Comparison of ENCODE assay signal across 27 mouse cellular contexts in genomic region chr5:100459468-100459867, GRCm38 (mm10).
"Had no signal": no experiment of that assay in that cellular context is flagged by ENCODE, and none has a peak within 500 bp of the region (broad histone marks: within the 10 kb centered on the region; RNA-seq: fewer than 3 reads in every experiment).

No protein-coding gene starts in this region.

- DNase-seq: cerebellum, adult 2 months; cerebellum, adult 8-10 months; cerebellum, adult 9-10 months; cerebellum, adult 9-11 months; cerebellum, postnatal 10 days; cerebellum, postnatal 14 days; cerebellum, postnatal 25 days; cerebellum, postnatal 36 days; embryo, embryonic 11 days; forebrain, postnatal 0 days; gastrocnemius, adult 2 months; gastrocnemius, postnatal 10 days; gastrocnemius, postnatal 14 days; gastrocnemius, postnatal 25 days; gastrocnemius, postnatal 36 days; heart, adult 18-20 months had no signal

- H3K4me3 ChIP-seq: embryonic facial prominence, embryonic 10.5 days; embryonic facial prominence, embryonic 12.5 days; embryonic facial prominence, embryonic 13.5 days; embryonic facial prominence, embryonic 15.5 days; erythroblast, embryonic 14.5 days; forebrain, embryonic 10.5 days; forebrain, embryonic 12.5 days; forebrain, embryonic 13.5 days; forebrain, embryonic 15.5 days; gastrocnemius, adult 2 months had no signal

- H3K27ac ChIP-seq: embryonic facial prominence, embryonic 10.5 days; embryonic facial prominence, embryonic 12.5 days; embryonic facial prominence, embryonic 13.5 days; embryonic facial prominence, embryonic 15.5 days; forebrain, embryonic 10.5 days; forebrain, embryonic 12.5 days; forebrain, embryonic 13.5 days; forebrain, embryonic 15.5 days; gastrocnemius, adult 2 months had no signal

- H3K4me2 ChIP-seq: embryonic facial prominence, embryonic 12.5 days; embryonic facial prominence, embryonic 13.5 days; embryonic facial prominence, embryonic 15.5 days; forebrain, embryonic 12.5 days; forebrain, embryonic 13.5 days; forebrain, embryonic 15.5 days had no signal

- ATAC-seq: forebrain, embryonic 13.5 days; forebrain, embryonic 14.5 days; forebrain, embryonic 15.5 days; forebrain, embryonic 16.5 days; forebrain, postnatal 0 days had no signal

- H3K4me1 ChIP-seq: embryonic facial prominence, embryonic 10.5 days; embryonic facial prominence, embryonic 12.5 days; embryonic facial prominence, embryonic 13.5 days; embryonic facial prominence, embryonic 15.5 days; forebrain, embryonic 10.5 days; forebrain, embryonic 12.5 days; forebrain, embryonic 13.5 days; forebrain, embryonic 15.5 days had no signal

- H3K9me3 ChIP-seq: embryonic facial prominence, embryonic 10.5 days; embryonic facial prominence, embryonic 12.5 days; embryonic facial prominence, embryonic 13.5 days; embryonic facial prominence, embryonic 15.5 days; forebrain, embryonic 10.5 days; forebrain, embryonic 12.5 days; forebrain, embryonic 15.5 days had no signal

- H3K27me3 ChIP-seq: embryonic facial prominence, embryonic 12.5 days; embryonic facial prominence, embryonic 13.5 days; embryonic facial prominence, embryonic 15.5 days; forebrain, embryonic 12.5 days; forebrain, embryonic 13.5 days; forebrain, embryonic 15.5 days had no signal

- H3K9ac ChIP-seq: embryonic facial prominence, embryonic 12.5 days; embryonic facial prominence, embryonic 13.5 days; embryonic facial prominence, embryonic 15.5 days; forebrain, embryonic 12.5 days; forebrain, embryonic 13.5 days; forebrain, embryonic 15.5 days; forebrain, postnatal 0 days had no signal
